Mouse (Mus musculus): ENCODE results near the gene Nudt5. TPM values are rescaled to one million over a fixed set of nuclear protein-coding genes. Genes with fewer than 3 reads are reported as not detected.
A peak's percentile ranks its signal among the peaks of the same experiment; 100 is the strongest.
"Not testable (repeated sequence)": the region's sequence is repeated elsewhere in the genome, so short reads cannot be mapped to it uniquely, and the experiment has no call there.

Gene Nudt5
- 10 to 100 TPM; 17.6 to 25.6 (median 23.2) TPM for total RNA-seq (2022)

DNA sequence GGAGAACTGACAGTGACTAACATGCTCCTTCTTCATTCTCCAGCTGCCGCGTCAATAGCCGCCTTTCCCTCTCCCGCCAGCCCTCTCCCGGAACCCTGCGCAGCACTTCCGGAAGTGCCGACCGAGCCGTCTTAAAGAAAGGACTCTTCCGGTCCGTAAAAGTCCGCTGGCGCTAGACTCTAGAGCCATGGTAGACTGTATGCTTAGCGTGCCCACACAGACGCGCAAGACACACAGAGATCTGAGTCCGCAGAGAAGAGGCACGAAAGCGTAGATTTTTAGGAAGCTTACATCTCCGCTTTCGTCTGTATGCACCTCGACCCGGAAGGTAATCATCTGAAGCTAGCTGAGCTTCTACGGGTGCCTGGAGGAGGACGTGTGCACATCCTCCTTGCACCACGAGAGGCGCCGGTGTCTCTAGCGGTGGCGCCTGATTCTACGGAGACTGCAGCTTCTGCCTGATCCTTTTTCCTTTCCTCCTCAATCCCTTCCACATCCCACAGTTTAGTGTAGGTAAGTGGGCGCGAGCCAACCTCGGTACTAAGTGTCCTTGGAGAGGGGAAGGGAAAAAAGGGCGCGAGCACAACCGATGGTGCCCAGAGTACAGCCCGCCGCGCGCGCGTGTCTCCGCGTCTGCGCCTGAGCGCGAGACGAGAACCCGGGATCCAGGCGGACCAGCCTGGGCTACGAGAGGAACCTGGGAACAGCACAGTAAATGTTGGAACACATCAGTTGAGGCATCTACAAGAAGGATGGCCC is at the start of gene Nudt5, which contains the start of gene Cdc123:
TSS of gene Nudt5 (plus strand) at position 147 of the 759 bp plus-strand sequence.
TSS of gene Cdc123 (minus strand) at position 292 of the 759 bp plus-strand sequence.
- peak; percentile 88 to 92 for DNase-seq (ENCODE audit: low spot score in 2 of 2)

DNA sequence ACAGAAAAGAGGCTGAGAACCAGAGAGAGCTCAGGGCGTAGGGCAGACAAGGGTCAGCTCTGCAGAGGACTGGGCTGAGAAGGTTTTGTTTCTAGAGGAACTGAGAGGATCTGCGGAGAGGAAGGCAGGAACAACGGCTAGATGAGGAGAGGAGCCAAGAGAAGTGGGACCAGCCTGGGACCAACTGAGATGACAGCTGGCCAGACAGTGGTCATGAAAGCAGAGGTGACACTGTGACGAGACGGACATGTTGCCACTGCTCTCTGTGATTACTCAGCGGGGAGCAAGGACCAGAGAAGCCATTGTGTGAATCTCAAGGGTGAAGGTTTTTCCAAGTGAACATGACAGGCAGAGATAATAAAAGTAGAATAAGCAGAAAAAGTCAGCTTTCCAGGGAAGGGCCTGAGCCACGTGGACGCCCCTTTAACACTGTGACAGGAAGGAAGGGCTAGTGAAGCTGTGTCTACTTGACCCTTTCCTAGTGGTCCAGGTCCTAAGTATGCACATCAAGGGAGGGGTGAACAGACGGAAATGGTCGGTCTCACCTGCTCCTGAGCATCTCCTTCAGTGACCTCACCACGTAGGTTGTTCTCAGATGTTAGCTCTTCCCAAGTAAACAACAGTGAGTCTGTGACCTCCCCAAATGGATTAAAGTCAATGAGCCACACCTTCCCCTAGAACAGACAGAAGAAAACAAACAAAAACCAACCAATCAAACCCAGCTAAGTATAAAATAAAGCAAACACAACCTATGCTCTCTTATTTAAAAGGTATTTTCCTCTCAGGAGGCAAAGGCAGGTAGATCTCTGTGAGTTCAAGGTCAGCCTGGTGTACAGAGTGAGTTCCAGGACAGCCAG is 46.8 kb upstream of the Nudt5 start:
- DNase-seq (ENCODE audit: low spot score in 2 of 2) = no peak

GRCm38 (mm10) chr2:5801182-5801640 is 43.6 kb upstream of the Nudt5 start:
- no peak for DNase-seq (ENCODE audit: low spot score in 2 of 2)

GRCm38 (mm10) chr2:5801927-5802590 is 42.8 kb upstream of the Nudt5 start:
- DNase-seq (ENCODE audit: low spot score in 2 of 2) = no peak

DNA sequence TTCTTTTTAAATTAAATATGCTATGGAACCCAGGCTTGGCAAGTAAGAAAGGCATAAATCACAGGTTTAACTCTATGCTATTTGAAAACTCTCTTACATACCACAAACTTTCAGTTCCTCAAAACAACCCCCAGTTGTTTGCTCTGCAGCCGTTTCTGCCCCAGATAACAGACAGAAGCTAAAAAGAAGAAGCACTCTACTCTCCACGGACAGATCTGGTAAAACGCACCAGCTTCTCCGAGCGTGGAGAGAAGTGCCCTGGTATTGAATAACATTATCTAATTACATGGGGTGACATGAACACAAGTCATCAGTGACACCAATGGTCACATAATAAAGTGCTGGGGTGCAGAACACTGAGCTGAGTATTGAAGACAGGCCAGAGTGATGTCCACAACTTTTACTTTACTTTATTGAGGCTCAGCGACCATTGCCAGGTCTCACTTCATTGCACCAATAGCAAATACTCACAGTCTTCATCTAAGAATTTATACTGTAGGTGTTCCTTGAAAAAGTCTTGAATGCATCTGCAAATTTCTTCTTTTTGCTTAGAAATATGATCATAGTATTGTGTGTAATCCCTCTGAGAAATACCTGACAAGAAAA is 40.3 kb upstream of the Nudt5 start:
- no peak for DNase-seq (ENCODE audit: low spot score in 2 of 2)

DNA sequence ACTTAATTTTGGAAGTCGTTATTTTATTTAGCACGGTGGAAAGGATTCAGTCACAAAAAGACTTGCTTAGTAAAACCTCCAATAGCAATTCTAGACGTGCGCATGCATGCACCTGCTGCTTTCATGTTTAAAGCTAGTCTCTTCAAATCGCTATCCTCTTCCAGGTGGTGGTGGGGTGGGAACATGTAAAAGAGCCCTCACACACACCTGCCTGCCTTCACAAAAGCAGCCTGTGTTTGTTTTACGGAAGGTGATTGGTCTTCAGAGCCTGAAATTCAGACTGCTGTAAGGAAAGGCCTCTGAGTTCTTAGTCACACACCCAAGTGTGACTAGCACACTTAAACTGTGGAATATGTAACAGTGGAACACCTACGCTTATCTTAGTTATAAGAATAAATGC is 39.6 kb upstream of the Nudt5 start:
- no peak for DNase-seq (ENCODE audit: low spot score in 2 of 2)

DNA sequence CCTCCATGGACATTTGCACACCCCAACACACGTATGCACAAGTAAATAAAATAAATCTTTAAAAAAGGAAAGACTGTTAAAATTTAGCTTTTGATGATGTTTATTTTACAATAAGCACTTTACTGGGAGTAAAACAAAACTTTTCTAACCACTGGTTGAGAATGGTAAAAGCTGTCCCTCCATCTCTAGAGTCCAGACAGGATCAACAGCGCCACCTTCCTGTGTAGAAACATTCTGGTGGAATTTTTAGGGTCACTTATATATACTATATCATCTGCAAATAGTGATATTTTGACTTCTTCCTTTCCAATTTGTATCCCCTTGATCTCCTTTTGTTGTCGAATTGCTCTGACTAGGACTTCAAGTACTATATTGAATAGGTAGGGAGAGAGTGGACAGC is 38.6 kb upstream of the Nudt5 start:
- not testable (repeated sequence) for DNase-seq (ENCODE audit: low spot score in 2 of 2)

DNA sequence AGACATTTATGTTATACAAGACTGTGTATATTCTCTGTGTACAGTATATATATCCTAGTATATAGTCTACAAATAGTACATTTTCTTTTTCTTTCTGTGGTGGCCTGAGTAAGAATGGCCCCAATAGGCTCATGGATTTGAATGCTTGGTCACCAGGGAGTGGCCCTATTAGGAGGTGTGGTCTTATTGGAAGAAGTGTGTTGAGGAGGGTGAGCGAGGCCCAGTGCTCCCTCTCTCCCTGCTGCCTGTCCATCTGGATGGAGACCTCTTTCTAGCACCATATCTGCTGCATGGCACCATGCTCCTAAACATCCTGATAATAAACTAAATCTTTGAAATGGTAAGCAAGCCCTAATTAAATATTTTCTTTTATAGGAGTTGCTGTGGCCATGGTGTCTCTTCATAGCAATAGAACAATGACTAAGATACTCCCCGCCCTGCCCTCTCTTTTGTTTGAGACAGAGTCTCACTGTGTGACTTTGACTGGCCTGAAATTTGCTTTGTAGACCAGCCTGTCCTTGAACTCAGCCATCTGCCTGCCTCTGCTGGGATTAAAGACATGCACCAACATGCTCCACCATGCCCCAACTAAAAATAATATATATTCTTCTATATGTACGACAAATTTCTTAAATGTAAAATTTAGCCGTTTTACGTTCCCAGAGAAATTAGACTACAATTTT is 34.6 kb upstream of the Nudt5 start:
- no peak for DNase-seq (ENCODE audit: low spot score in 2 of 2)

GRCm38 (mm10) chr2:5811235-5811782 is 33.5 kb upstream of the Nudt5 start:
- no peak for DNase-seq (ENCODE audit: low spot score in 2 of 2)

- no peak for DNase-seq (ENCODE audit: low spot score in 2 of 2)
These were observed 23.6 kb upstream of the Nudt5 start for GRCm38 (mm10) chr2:5821264-5821663.

GRCm38 (mm10) chr2:5822449-5822848 is 22.4 kb upstream of the Nudt5 start:
- DNase-seq (ENCODE audit: low spot score in 2 of 2) = no peak

DNA sequence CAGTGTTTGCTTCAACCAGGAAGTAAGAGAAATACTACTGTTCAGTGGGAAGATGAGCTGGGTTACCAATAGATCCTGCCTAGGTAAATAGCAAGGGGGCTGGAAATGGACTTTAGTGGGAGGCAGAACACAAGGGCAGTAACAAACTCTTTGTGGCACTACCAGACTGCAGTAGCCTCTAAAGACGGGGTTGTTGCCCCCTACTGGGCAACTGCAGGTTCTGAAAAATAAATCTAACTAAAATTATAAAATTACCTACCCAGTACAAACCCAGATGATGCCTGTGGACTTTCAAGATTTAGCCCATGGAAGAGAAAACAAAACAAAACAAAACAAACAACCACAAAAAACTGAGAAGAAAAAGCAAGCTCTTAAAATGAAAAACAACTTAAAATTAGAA is 20.6 kb upstream of the Nudt5 start:
- DNase-seq (ENCODE audit: low spot score in 2 of 2) = no peak

GRCm38 (mm10) chr2:5824685-5825084 is 20.1 kb upstream of the Nudt5 start:
- no peak for DNase-seq (ENCODE audit: low spot score in 2 of 2)

DNA sequence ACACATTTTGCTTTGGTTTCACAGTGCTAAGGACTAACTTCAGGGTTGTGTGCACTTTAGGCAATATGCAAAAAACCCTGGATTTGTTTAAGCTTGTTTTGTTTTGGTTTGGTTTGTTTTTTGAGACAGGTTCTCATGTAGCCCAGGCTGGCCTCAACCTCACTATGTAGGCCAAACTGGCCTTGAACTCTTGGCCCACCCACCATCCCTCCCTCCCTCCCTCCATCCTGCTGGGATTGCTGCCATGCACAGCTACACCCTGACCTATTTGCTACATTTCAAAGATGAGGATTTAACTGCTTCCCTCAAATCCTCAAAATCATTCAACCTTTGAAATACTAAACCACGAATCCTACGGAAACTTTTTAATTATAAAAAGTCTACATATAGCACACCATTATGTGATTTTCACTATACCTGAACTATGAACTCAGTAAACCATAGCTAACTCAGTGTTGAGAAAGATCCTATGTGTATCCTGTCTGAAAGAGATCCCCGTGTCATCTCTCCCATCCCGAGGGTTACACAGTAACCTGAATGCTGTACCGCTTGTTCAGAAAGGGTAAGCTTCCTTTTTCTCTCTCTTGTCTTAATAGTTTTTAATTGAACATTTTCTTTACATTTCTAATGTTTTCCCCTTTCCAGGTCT is 19.4 kb upstream of the Nudt5 start:
- no peak for DNase-seq (ENCODE audit: low spot score in 2 of 2)

GRCm38 (mm10) chr2:5840815-5841214 is 4.0 kb upstream of the Nudt5 start:
- no peak for DNase-seq (ENCODE audit: low spot score in 2 of 2)

DNA sequence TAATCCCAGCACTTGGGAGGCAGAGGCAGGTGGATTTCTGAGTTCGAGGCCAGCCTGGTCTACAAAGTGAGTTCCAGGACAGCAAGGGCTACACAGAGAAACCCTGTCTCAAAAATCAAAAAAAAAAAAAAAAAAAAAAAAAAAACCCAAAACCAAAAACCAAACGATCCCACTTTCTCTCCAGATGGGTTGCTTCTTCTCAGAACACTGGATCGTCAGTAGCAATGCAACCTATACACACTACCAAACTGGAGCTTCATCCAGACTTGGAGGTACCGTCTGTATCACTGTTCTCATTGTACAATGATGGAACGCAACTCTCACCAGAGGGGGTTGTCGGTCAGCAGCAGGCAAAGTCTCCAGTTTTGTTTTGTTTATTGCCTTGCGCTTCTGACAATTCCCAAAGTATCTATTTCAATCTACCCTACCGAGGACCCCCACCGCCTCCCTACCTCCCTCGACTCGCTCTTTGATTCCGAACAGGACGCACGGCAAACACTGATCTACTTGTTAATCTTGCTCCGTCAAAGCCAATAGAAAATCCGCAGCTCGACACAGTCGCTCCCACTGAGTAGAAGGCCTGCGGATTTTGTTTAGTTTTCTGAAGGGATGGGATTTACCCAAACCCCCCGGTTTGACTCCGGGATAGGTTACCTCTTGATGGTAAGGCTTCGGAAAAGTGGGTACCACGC is 492 bp upstream of the Nudt5 start:
- no peak for DNase-seq (ENCODE audit: low spot score in 2 of 2)

DNA sequence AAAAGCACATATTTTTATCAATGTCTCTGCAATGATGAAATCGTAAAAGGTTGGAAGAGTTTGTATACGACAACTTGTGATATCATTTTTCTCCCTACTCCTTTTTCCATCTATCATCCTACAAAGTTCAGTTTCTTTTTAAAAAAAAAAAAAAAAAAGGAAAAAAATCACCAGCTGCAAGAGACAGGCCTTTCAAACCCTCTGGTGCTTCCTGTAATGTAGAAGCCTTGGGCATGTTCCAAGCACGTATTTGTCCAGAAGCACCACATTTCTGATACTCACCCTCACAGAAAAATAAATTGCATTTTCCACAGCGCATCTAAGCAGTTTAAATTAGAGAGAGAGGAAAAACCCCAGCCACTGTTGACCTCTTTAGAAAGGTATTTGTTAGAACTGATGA is 1.0 kb downstream of the Nudt5 start:
- no peak for DNase-seq (ENCODE audit: low spot score in 2 of 2)

- no peak for DNase-seq (ENCODE audit: low spot score in 2 of 2)
These were observed 6.3 kb downstream of the Nudt5 start for GRCm38 (mm10) chr2:5851116-5851515.

- peak in 1 of 2 experiments; percentile 31 for DNase-seq (ENCODE audit: low spot score in 2 of 2)
These were observed 7.0 kb downstream of the Nudt5 start for GRCm38 (mm10) chr2:5851866-5852265.
